Mouse (Mus musculus): Measurements from ENCODE around the gene Epha3.

The Epha3 gene

DNA sequence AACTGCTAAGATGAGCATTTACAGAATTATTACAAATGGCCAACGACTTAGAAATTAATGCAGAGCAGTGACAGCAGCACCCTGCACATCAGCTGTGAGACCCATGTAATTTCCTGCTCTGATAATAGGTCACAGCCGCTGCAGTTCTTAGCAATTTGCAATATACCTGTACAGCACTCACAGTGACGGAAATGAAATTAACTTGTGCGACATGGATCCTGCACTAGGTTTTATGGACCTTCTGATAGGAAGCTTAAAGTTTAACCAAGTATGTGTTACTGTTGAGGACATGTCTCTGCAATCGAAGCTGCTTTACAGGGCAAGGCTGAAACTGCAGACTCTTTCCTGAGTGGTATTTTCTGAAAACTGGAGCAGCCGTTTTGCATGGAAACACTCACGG, 80.4 kb downstream of the Epha3 start:
- DNase-seq (ENCODE audit: low read depth) = no peak

- no peak for DNase-seq (ENCODE audit: low read depth)
These were observed 81.9 kb downstream of the Epha3 start for GRCm38 (mm10) chr16:63782101-63782500.

- DNase-seq (ENCODE audit: low read depth) = no peak
These were observed 83.8 kb downstream of the Epha3 start for GRCm38 (mm10) chr16:63780151-63780550.

- no peak for DNase-seq (ENCODE audit: low read depth)
These were observed 86.2 kb downstream of the Epha3 start for GRCm38 (mm10) chr16:63777811-63778210.

- DNase-seq (ENCODE audit: low read depth) = no peak
These were observed 91.4 kb downstream of the Epha3 start for GRCm38 (mm10) chr16:63772566-63772965.

DNA sequence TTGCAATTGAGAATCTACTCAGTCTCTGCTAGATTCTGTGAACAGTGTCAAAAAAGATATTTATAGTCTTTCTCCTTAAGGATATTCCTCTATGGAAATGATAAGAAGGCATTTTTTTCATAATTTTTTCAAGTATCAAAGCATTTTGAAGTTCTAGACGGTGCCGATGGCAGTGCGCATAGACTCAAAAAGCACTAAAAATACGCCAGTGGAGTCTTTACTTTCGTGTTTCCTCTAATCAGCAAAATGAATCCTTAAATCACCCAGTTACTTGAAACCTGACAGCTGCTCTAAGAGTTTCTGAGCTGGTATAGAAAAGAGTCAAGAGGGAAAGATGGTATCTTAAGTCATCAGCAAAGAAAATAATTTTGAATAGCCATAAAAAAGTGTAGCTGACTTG, 96.4 kb downstream of the Epha3 start:
- DNase-seq (ENCODE audit: low read depth) = no peak

- DNase-seq (ENCODE audit: low read depth) = no peak
These were observed 102.8 kb downstream of the Epha3 start for GRCm38 (mm10) chr16:63761177-63761576.

- no peak for DNase-seq (ENCODE audit: low read depth)
These were observed 103.9 kb downstream of the Epha3 start for GRCm38 (mm10) chr16:63760112-63760511.

DNA sequence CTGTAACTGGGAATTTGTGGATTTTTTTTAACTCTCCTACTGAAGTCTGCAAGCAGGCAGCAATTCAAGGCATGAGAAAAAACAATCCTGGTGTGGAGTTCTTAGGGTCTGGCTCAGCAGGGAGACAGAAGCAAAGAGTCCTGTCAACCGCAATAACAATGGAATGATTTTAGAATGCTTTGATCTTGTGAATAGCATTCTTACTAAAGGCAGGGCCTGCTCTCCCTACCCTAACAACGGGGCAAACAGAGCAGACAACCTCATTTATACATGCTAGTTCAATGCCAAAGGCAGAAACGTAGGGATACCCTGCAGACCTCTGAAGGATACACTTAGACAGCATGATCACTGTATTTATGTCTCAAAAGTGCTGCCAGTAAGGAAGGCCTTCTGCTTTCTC, 110.9 kb downstream of the Epha3 start:
- DNase-seq (ENCODE audit: low read depth) = no peak

GRCm38 (mm10) chr16:63747817-63748216, 116.2 kb downstream of the Epha3 start:
- DNase-seq (ENCODE audit: low read depth) = no peak

DNA sequence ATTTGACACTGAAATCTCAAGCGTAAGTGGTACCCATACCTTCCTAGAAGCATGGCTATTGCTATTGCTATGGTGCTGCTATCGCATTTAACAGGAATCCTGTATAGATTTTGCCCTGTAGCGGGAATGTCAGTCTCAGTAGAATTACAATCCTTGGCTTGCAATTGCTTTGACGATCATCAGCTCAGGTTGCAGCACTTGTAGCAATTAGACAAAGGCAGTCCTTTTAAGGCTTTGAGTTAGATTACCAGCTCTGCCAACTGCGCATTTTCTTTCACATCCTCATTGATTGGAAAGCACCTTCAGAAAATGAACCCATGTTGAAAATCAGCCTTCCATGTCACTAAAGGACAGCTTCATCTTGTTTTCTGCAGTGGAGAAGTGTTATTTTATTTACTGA, 118.5 kb downstream of the Epha3 start:
- DNase-seq (ENCODE audit: low read depth) = no peak

DNA sequence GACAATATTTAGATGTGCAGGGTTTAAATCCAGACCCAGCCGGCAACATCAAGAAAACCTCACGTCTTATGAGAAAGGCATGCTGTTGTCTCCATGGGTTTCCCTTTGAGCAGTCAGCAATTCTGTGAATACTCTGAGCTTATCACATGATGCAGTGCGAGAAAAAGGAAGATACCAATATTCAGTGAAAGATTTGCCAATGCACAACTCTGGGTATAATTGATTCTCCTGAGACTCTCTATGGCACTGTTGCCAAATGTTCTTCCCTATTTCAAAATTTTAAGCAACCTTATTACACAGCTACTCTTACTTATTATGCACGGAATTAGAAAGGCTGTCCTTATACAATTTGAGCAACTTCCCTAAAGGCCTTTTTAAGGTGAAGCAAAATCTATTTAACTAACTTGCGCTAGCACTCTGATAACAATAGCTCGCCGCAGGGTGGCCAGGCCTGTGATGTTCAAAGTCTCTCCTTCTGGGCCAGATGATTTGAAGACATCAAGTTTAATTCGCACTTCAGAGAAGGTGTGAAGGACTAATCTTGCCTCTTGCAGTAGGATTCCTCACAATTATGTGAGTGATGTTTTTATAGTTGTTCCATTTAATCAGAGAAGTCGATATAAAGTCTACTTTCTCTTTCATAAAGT, 120.6 kb downstream of the Epha3 start:
- no peak for DNase-seq (ENCODE audit: low read depth)

DNA sequence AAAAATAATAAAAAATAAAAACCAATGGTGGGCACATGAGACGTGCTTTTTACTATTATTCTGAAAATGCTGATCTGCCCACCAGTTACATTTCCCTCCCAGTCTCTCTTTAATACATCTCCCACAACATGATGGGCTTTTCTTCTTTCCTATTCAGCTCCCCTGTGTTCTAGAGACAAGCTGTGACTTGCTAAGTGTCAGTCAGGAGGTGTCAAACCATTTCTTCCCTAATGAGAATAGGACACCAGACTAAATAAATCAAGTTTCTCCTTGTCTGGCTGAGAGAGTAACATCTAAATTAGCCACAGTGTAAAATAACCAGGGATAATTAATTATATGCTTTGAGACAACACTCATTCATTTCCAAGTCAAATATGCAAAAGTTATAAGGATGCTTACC, 144.7 kb downstream of the Epha3 start:
- no peak for DNase-seq (ENCODE audit: low read depth)

- no peak for DNase-seq (ENCODE audit: low read depth)
These were observed 146.7 kb downstream of the Epha3 start for GRCm38 (mm10) chr16:63717317-63717716.

DNA sequence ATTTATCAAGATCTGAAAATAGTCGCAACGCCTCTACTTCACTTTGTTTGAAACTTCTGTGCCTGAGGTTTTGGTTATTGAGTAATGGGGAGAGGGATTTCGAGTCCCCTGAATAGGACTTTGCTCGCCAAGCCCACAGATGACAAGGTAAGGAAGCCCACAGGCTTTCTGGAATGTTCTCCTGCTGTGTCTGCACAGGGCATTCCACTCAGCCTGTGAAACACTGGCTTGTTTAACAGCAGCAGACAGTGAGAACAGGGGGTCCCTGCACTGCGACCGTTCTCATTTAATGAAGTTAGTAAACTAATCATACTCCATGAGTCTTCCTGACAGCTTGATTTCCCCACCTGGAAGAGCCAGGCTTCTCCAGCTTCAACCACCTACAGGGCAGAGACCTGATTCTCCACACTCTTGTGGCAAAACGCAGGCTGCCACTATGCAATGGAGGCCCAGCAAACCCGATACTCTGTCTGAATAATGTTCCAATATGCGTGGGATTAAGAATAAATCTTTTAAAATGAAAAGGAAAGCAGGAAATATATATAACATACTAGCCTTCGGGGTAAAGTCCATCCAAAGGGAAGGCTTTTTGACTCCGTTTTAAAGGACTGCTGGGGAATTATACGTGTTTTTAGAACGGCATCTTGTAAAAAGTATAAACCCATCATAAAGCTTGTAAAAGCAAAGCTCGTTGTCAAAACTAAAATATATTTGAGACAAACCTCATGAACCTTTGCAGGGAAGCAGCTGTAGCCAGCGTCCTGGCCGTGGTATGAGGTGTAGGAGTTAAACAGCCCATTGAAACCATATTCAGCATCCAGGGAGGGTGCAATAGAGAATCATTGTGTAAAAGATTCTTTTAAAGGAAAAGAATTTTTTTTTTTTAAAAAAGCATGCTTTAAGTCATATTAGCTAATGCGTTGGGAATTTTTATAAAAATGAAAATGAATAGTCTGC, 156.8 kb downstream of the Epha3 start:
- DNase-seq (ENCODE audit: low read depth) = no peak

DNA sequence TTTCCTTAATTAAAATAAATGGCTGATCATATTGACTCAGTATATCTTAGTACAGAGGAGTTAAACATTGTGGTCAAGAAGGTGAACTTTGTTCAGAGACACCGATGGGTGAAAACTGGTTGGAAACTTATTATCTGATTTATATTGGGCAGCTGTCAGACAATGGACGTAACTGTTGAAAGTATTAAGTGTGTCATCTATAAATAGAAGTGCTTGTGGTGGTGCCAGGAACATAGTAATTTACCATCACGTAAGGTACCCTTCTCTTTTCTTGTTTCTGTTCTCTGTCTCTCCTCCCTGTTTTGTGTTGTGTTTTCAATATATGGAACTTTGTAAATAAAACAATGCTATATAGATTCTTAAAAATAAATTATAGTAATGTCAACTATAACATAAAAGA, 174.6 kb downstream of the Epha3 start:
- no peak for DNase-seq (ENCODE audit: low read depth)

GRCm38 (mm10) chr16:63684211-63684610, 179.8 kb downstream of the Epha3 start:
- no peak for DNase-seq (ENCODE audit: low read depth)

- no peak for DNase-seq (ENCODE audit: low read depth)
These were observed 189.5 kb downstream of the Epha3 start for GRCm38 (mm10) chr16:63674426-63674825.

DNA sequence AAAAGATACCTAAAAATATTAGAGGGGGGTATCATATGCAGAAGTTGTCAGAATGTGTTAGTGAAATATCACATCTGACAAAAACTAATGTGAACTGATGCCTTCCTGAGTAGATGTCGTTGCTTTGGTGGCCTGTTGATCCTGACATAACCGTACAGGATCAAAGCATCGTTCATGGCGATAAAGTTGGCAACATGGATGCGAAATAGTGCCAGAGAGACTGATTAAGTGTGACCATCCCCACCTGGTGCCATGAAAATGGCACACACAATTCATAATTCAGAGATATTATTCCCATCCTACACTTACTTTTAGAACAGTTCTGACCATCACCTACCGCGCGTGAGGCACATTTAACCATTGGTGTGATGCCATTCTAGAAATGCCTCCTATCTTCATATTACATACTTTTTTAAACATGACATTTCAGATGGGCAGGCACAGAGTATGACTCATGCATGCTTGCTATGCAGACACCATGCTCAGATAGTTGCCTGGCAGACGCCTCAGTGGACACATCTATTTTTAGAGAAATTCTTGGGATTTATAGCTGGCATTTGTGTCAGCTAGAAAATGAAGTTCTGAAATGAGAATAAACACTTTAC, 190.6 kb downstream of the Epha3 start:
- no peak for DNase-seq (ENCODE audit: low read depth)

DNA sequence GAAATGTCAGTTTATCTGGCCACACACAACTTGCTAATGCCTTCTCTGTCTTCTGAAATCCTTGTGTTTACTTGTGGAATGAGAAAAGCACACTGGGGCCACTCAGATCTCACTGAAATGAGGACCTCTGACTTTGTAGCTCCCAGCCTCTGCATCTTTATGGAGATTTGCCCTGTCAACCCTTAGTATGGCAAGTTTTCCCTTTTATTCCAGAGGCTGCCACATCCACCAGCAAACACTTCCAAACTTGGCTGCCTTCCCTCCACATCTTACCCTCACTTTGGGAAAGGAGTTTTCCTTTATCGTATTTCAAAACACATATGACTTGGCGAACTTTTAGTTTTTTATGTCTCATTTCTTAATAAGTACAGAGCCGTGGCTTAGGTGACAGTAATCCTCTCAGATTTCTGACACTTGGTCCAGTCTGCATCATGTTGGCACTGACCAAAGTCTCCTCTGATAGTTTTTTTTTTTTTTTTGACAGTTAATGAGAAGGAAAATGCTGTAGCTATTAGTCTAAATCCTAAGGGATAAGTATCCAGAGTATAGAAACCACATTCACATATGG, 198.0 kb downstream of the Epha3 start:
- no peak for DNase-seq (ENCODE audit: low read depth)

- no peak for DNase-seq (ENCODE audit: low read depth)
These were observed 205.5 kb downstream of the Epha3 start for GRCm38 (mm10) chr16:63658302-63658974.

- no peak for DNase-seq (ENCODE audit: low read depth)
These were observed 206.2 kb downstream of the Epha3 start for GRCm38 (mm10) chr16:63657743-63658142.

All from induced T-regulatory cell, adult 2 months (primary cell).